Mouse (Mus musculus) CH12.LX (cell line): ENCODE results near the gene Recql. TPM values are rescaled to one million over a fixed set of nuclear protein-coding genes. Genes with fewer than 3 reads are reported as not detected.

Source experiments
- DNase-seq: peaks from one replicate; pipeline ENCODE4 v3.0.0-alpha.2; 2013; ENCODE audit errors: extremely low read depth
- H3K27ac ChIP-seq: 2 replicates; pipeline ENCODE4 v1.5.1; 2012; ENCODE audit warnings: low read depth, mild to moderate bottlenecking, control low read depth, moderate library complexity; ENCODE audit not compliant: insufficient read depth
- H3K27me3 ChIP-seq: replicated peaks from 2 replicates; pipeline ENCODE3; 2012; ENCODE audit warnings: inconsistent platforms
- H3K36me3 ChIP-seq, 2 experiments: replicated peaks in 1 of 2; 2 replicates each; pipeline versions ENCODE3 to v1.6.1; 2012; ENCODE audit warnings: inconsistent platforms in 1 of 2, low read length in 1 of 2, mild to moderate bottlenecking in 1 of 2, mixed read lengths in 1 of 2, moderate library complexity in 1 of 2; ENCODE audit not compliant: control insufficient read depth in 1 of 2, insufficient read depth in 1 of 2
- H3K4me1 ChIP-seq, 2 experiments: 2 replicates each; pipeline ENCODE4 v1.6.1; 2012; ENCODE audit warnings: inconsistent platforms in 1 of 2, moderate library complexity in 1 of 2; ENCODE audit not compliant: insufficient read depth in 2 of 2, control insufficient read depth in 1 of 2
- H3K4me2 ChIP-seq: 2 replicates; pipeline ENCODE4 v1.6.1; 2012; ENCODE audit warnings: low read depth, mild to moderate bottlenecking, control low read depth; ENCODE audit not compliant: poor library complexity, insufficient read depth, severe bottlenecking
- H3K4me3 ChIP-seq, 3 experiments: fragments of 150-350 bp in 1 of 3; sonication (generic) in 1 of 3; replicated peaks in 1 of 3; 2 replicates each; pipeline versions ENCODE3 to v1.5.1; 2011 to 2012; ENCODE audit warnings: low read depth in 2 of 3, low read length in 2 of 3, mild to moderate bottlenecking in 2 of 3, moderate library complexity in 2 of 3, control low read depth in 1 of 3, improper control_type of control experiment in 1 of 3, inconsistent platforms in 1 of 3, mixed read lengths in 1 of 3; ENCODE audit not compliant: poor library complexity in 1 of 3
- H3K79me2 ChIP-seq: replicated peaks from 2 replicates; pipeline ENCODE4 v1.6.1; 2012; ENCODE audit warnings: mild to moderate bottlenecking, moderate library complexity; ENCODE audit not compliant: control insufficient read depth, poor library complexity, insufficient read depth, severe bottlenecking; ENCODE audit errors: extremely low read depth
- H3K9ac ChIP-seq: 2 replicates; pipeline ENCODE4 v1.6.1; 2012; ENCODE audit warnings: low read depth, mild to moderate bottlenecking, control low read depth, moderate library complexity; ENCODE audit not compliant: insufficient read depth
- H3K9me3 ChIP-seq: replicated peaks from 2 replicates; pipeline ENCODE3; 2012; ENCODE audit warnings: low read length, inconsistent platforms, mixed read lengths
- BHLHE40 ChIP-seq: IDR thresholded peaks from 2 replicates; pipeline ENCODE4 v1.6.1; 2011; ENCODE audit warnings: mild to moderate bottlenecking, low read depth, low read length, improper control_type of control experiment
- CHD1 ChIP-seq: IDR thresholded peaks from 2 replicates; pipeline ENCODE4 v1.6.1; 2012; ENCODE audit warnings: low read depth, low read length, improper control_type of control experiment, inconsistent platforms
- CHD2 ChIP-seq: IDR thresholded peaks from 2 replicates; pipeline ENCODE4 v1.6.1; 2011; ENCODE audit warnings: low read length, improper control_type of control experiment
- CTCF ChIP-seq, 2 experiments: IDR thresholded peaks in 1 of 2; conservative IDR thresholded peaks in 1 of 2; 2 replicates each; pipeline ENCODE4 v1.5.1; 2011 to 2012; ENCODE audit warnings: low read depth in 2 of 2, low read length in 2 of 2, improper control_type of control experiment in 1 of 2, inconsistent platforms in 1 of 2, mild to moderate bottlenecking in 1 of 2, moderate library complexity in 1 of 2
- ELF1 ChIP-seq: IDR thresholded peaks from 2 replicates; pipeline ENCODE4 v1.6.1; 2014; ENCODE audit warnings: low read depth, mild to moderate bottlenecking, inconsistent platforms, low read length, improper control_type of control experiment
- EP300 ChIP-seq: IDR thresholded peaks from 2 replicates; pipeline ENCODE4 v1.6.1; 2011; ENCODE audit warnings: low read length, improper control_type of control experiment
- ETS1 ChIP-seq: conservative IDR thresholded peaks from 2 replicates; pipeline ENCODE4 v1.6.1; 2012; ENCODE audit warnings: low read depth, mild to moderate bottlenecking, inconsistent platforms, low read length, improper control_type of control experiment, moderate library complexity
- GABPA ChIP-seq: IDR thresholded peaks from 2 replicates; pipeline ENCODE4 v1.6.1; 2012; ENCODE audit warnings: low read depth, low read length, improper control_type of control experiment, inconsistent platforms; ENCODE audit not compliant: insufficient replicate concordance
- IRF4 ChIP-seq: IDR thresholded peaks from 2 replicates; pipeline ENCODE4 v1.6.1; 2014; ENCODE audit warnings: low read depth, mild to moderate bottlenecking, inconsistent platforms, low read length, improper control_type of control experiment
- JUN ChIP-seq: IDR thresholded peaks from 2 replicates; pipeline ENCODE4 v1.6.1; 2011; ENCODE audit warnings: low read depth, mild to moderate bottlenecking, low read length, improper control_type of control experiment, moderate library complexity; ENCODE audit not compliant: insufficient read depth
- MAX ChIP-seq: IDR thresholded peaks from 2 replicates; pipeline ENCODE4 v1.6.1; 2011; ENCODE audit warnings: low read length, improper control_type of control experiment
- MEF2A ChIP-seq: IDR thresholded peaks from 2 replicates; pipeline ENCODE4 v1.6.1; 2014; ENCODE audit warnings: low read depth, mild to moderate bottlenecking, inconsistent platforms, low read length, improper control_type of control experiment, borderline replicate concordance
- MXI1 ChIP-seq: IDR thresholded peaks from 2 replicates; pipeline ENCODE4 v1.6.1; 2011; ENCODE audit warnings: mild to moderate bottlenecking, low read depth, low read length, improper control_type of control experiment
- MYC ChIP-seq: IDR thresholded peaks from 2 replicates; pipeline ENCODE4 v1.6.1; 2011; ENCODE audit warnings: low read depth, mild to moderate bottlenecking, improper control_type of control experiment, low read length
- NELFE ChIP-seq: IDR thresholded peaks from 2 replicates; pipeline ENCODE4 v1.6.1; 2011; ENCODE audit warnings: low read depth, low read length, improper control_type of control experiment
- PAX5 ChIP-seq: IDR thresholded peaks from 2 replicates; pipeline ENCODE4 v1.6.1; 2012; ENCODE audit warnings: low read length, inconsistent platforms, mixed read lengths
- POLR2A ChIP-seq: IDR thresholded peaks from 2 replicates; pipeline ENCODE4 v1.6.1; 2011; ENCODE audit warnings: low read depth, mild to moderate bottlenecking, improper control_type of control experiment, low read length
- POLR2AphosphoS2 ChIP-seq: IDR thresholded peaks from 2 replicates; pipeline ENCODE4 v1.6.1; 2011; ENCODE audit warnings: low read depth, low read length, improper control_type of control experiment
- TBP ChIP-seq: conservative IDR thresholded peaks from 2 replicates; pipeline ENCODE4 v1.6.1; 2011; ENCODE audit warnings: low read depth, low read length, improper control_type of control experiment
- TCF12 ChIP-seq: IDR thresholded peaks from 2 replicates; pipeline ENCODE4 v1.6.1; 2014; ENCODE audit warnings: low read depth, mild to moderate bottlenecking, inconsistent platforms, low read length, improper control_type of control experiment
- UBTF ChIP-seq: IDR thresholded peaks from 2 replicates; pipeline ENCODE4 v1.6.1; 2012; ENCODE audit warnings: low read depth, mild to moderate bottlenecking, inconsistent platforms, low read length, improper control_type of control experiment, moderate library complexity
- USF1 ChIP-seq: IDR thresholded peaks from 2 replicates; pipeline ENCODE4 v1.6.1; 2014; ENCODE audit warnings: low read depth, mild to moderate bottlenecking, inconsistent platforms, low read length, improper control_type of control experiment
- USF2 ChIP-seq: conservative IDR thresholded peaks from 2 replicates; pipeline ENCODE4 v1.6.1; 2011; ENCODE audit warnings: low read depth, low read length, improper control_type of control experiment
- ZC3H11A ChIP-seq: IDR thresholded peaks from 2 replicates; pipeline ENCODE4 v1.6.1; 2012; ENCODE audit warnings: low read depth, mild to moderate bottlenecking, inconsistent platforms, low read length, improper control_type of control experiment
- ZKSCAN1 ChIP-seq: IDR thresholded peaks from 2 replicates; pipeline ENCODE4 v1.6.1; 2012; ENCODE audit warnings: low read depth, inconsistent platforms, low read length, improper control_type of control experiment, borderline replicate concordance
- ZMIZ1 ChIP-seq: IDR thresholded peaks from 2 replicates; pipeline ENCODE4 v1.6.1; 2012; ENCODE audit warnings: low read depth, mild to moderate bottlenecking, inconsistent platforms, low read length, improper control_type of control experiment
- dilution Hi-C: fragments of 300-500 bp; cut with MboI; formaldehyde crosslinking; loops from 2 replicates; pipeline ENCODE4 v1.14.3; 2020; ENCODE audit warnings: low sequenced_read_pairs; ENCODE audit not compliant: extremely low pct_unique_long_range_greater_than_20kb, extremely low pct_ligation_motif_present
- in situ Hi-C: fragments of 300-500 bp; cut with MboI; formaldehyde crosslinking; loops from 3 replicates; pipeline ENCODE4 v1.14.3; 2019; ENCODE audit warnings: low sequenced_read_pairs, low pct_ligation_motif_present, low pct_unique_long_range_greater_than_20kb, mixed read lengths
- polyA plus RNA-seq: library from polyadenylated mRNA; unstranded; fragments of >175 nt; gene quantifications from 2 replicates; pipeline ENCODE4 v1.2.1, GENCODE M21; 2012; ENCODE audit warnings: low read depth; ENCODE audit not compliant: insufficient read length
- total RNA-seq, 2 experiments: library from RNA; depleted of rRNA; stranded (reverse); fragments of 300-350 nt in 1 of 2; fragments of >200 nt in 1 of 2; gene quantifications; 2 replicates each; pipeline ENCODE4 v1.2.3; 2012 to 2014

The Recql gene
- total and polyA plus RNA-seq, 3 experiments, result 24.9 to 45.4 (median 44.6) TPM

GRCm38 (mm10) chr6:142389101-142389500 lies 2.2 kb upstream of the Recql start:
- H3K4me2 ChIP-seq, result peak overlapping the region; percentile 43; the same call in 1 of the 2 replicates
- no peaks in the 10 kb centered on the region for H3K9me3 ChIP-seq
- H3K27me3 ChIP-seq, result no peaks in the 10 kb centered on the region
- peaks cover 13 to 48% of the 10 kb centered on the region in 2 experiments for H3K36me3 ChIP-seq
- no peak overlapping the region for H3K27ac ChIP-seq
- peaks cover 74% of the 10 kb centered on the region for H3K79me2 ChIP-seq
- H3K4me3 ChIP-seq, result no peak overlapping the region
- no peak for DNase-seq
- TF ChIP-seq PAX5 (no peak), MYC (no peak), NELFE (no peak), MXI1 (no peak), ZMIZ1 (no peak), MEF2A (no peak), MAX (no peak), POLR2A (no peak), ETS1 (no peak), ZC3H11A (no peak), EP300 (no peak), TCF12 (no peak), BHLHE40 (no peak), ELF1 (no peak), USF1 (no peak), UBTF (no peak), CTCF (conservative IDR thresholded peaks at IDR 0.05 in 1 of 2, IDR thresholded peaks at IDR 0.05 in 1 of 2; ENCODE audit: low read depth in 2 of 2, low read length in 2 of 2) (no peak), TBP (no peak), CHD1 (no peak)
- dilution Hi-C loops (no loop called here), in situ Hi-C loops (no loop called here)
- H3K4me1 ChIP-seq, result peaks cover 11 to 45% of the 10 kb centered on the region in 2 experiments
- no peak overlapping the region for H3K9ac ChIP-seq

- Histone ChIP-seq H3K27ac (no peak overlapping the region), H3K9ac (peak overlapping the region; percentile 77), H3K4me3 (peak overlapping the region; percentile 87 to 97 (median 97)), H3K79me2 (peaks cover 64% of the 10 kb centered on the region), H3K4me2 (peak overlapping the region; percentile 98), H3K4me1 (peaks cover 11 to 45% of the 10 kb centered on the region in 2 experiments), H3K27me3 (no peaks in the 10 kb centered on the region), H3K36me3 (peaks cover 5 to 45% of the 10 kb centered on the region in 2 experiments), H3K9me3 (no peaks in the 10 kb centered on the region)
- in situ Hi-C loops (no loop called here), dilution Hi-C loops (no loop called here)
- TF ChIP-seq USF1 (no peak), GABPA (no peak), USF2 (no peak), PAX5 (no peak), IRF4 (no peak), POLR2A (no peak), JUN (no peak), POLR2AphosphoS2 (no peak), MEF2A (no peak), MXI1 (no peak), MAX (no peak), ZKSCAN1 (no peak), CHD2 (no peak), NELFE (no peak), EP300 (no peak), BHLHE40 (no peak)
- DNase-seq, result no peak
Measured at GRCm38 (mm10) chr6:142387755-142388271, 926 bp upstream of the Recql start.
